Mouse (Mus musculus) embryonic facial prominence, embryonic 12.5 days (tissue): ENCODE data around the gene Cd72. TPM values are rescaled to one million over a fixed set of nuclear protein-coding genes. Genes with fewer than 3 reads are reported as not detected.

ENCODE experiments used
- ATAC-seq: fragments of 200-750 bp; cut with Nextera tagmentation; 2 replicates; pipeline ENCODE4 v1.8.0; 2017; ENCODE audit not compliant: insufficient number of reproducible peaks, insufficient read depth, low FRiP score, low TSS enrichment
- H3K27ac ChIP-seq: fragments of 300-500 bp; sonication (generic); 2 replicates; pipeline ENCODE4 v1.5.1; 2016; ENCODE audit warnings: mild to moderate bottlenecking
- H3K27me3 ChIP-seq: fragments of 300-500 bp; sonication (generic); 2 replicates; pipeline ENCODE4 v1.6.1; 2016; ENCODE audit warnings: mild to moderate bottlenecking, moderate library complexity
- H3K36me3 ChIP-seq: fragments of 300-500 bp; sonication (generic); 2 replicates; pipeline ENCODE4 v1.6.1; 2016; ENCODE audit warnings: mild to moderate bottlenecking
- H3K4me1 ChIP-seq: fragments of 300-500 bp; sonication (generic); 2 replicates; pipeline ENCODE4 v1.6.1; 2016
- H3K4me2 ChIP-seq: fragments of 300-500 bp; sonication (generic); replicated peaks from 2 replicates; pipeline ENCODE4 v1.6.1; 2016; ENCODE audit warnings: mild to moderate bottlenecking, moderate library complexity
- H3K4me3 ChIP-seq: fragments of 300-500 bp; sonication (generic); 2 replicates; pipeline ENCODE4 v1.5.1; 2016; ENCODE audit warnings: mild to moderate bottlenecking
- H3K9ac ChIP-seq: fragments of 300-500 bp; sonication (generic); 2 replicates; pipeline ENCODE4 v1.6.1; 2016; ENCODE audit warnings: mild to moderate bottlenecking, moderate library complexity
- H3K9me3 ChIP-seq: fragments of 300-500 bp; sonication (generic); 2 replicates; pipeline ENCODE4 v1.6.1; 2016; ENCODE audit warnings: mild to moderate bottlenecking, moderate library complexity
- WGBS: fragments of 180-500 bp; shearing (Covaris S2); methylation state at CpG from one replicate; pipeline ENCODE4 v1.1.7; 2016; 5-methylcytosine and 5-hydroxymethylcytosine counted together
- polyA plus RNA-seq: library from polyadenylated mRNA; unstranded; fragments of >200 nt; fragmentation: Nextera tagmentation; extraction: Ambion mirVana; gene quantifications from 2 replicates; pipeline ENCODE4 v1.2.1, GENCODE M21; 2016

Cd72 gene
- 3.5 and 3.7 TPM in 2 replicates for polyA plus RNA-seq

DNA sequence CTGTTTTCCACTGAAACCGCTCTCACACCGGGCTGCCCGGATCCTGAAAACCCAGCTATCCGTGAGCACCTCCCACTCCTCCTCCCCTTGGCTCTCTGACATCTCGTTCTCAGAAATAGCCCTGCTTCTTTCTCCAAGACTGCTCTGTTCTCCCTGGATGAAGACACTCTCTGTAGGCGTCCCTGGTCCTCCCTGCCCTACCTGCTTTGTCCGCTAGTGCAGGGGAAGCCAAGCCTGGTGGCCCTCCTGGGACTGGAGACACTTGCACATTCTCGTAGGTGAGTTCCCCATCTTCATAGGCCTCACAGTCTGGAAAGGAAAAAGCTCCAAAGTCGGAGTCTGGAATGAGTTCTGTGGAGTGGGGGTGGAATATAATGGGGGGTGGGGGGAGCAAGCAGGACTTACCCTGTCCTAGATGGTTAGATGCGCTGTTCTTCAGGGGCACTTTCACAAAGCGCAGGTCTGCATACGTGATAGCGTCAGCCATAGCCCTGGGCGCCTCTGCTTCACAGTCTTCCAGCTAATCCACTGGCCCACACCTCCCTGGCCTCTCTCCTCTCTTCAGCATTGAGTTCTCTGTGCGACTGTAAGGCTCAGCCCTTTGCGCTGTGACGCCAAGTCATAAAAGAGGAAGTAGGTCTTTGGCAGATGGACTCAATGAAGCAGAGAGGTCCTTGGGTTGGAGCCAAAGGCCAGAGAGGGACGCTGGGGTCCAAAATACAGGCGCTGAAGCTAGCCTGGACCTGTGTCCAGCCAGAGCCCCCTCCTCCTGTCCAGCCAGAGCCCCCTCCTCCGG is at the start of gene Cd72:
Gene Cd72, minus strand, starts transcription at position 588 of the 796 bp plus-strand sequence.
- H3K27me3 ChIP-seq, result peaks cover 31% of the 10 kb centered on the region

DNA sequence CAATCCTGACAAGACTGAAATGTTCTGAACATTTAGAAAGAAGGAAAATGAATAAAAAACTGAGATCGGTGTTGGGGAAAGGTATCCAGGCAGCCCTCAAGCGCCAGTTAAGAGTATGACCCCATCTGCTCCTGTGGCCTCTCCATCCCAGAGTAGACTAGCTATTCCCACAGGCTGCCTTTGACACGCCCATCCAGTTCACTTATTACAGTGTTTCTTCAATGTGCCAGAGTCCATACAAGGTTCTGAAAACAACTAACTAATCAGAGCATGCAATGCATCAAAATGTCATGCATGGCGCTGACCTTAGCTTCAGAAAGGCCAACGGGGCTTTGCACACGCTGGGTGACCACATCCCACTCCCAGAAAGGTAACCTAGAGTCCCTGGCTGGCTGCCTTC is 49.1 kb upstream of the Cd72 start:
- H3K27me3 ChIP-seq, result peaks cover 17% of the 10 kb centered on the region; the same call in 1 of the 2 replicates
- no peak overlapping the region for H3K9ac ChIP-seq
- no peak for ATAC-seq
- no peak overlapping the region for H3K4me3 ChIP-seq
- no peaks in the 10 kb centered on the region for H3K36me3 ChIP-seq
- H3K4me1 ChIP-seq, result peaks cover 15% of the 10 kb centered on the region
- H3K9me3 ChIP-seq, result no peaks in the 10 kb centered on the region
- 82% methylated on average over 6 of the region's 6 CpGs for WGBS
- H3K4me2 ChIP-seq, result no peak overlapping the region
- no peak overlapping the region for H3K27ac ChIP-seq

More for the DNA sequence above, at the start of gene Cd72:
- WGBS, result 26% methylated on average over 20 of the region's 20 CpGs
- no peaks in the 10 kb centered on the region for H3K9me3 ChIP-seq
- H3K36me3 ChIP-seq, result no peaks in the 10 kb centered on the region
- no peak within 1 kb of the TSS for H3K27ac ChIP-seq
- peak within 1 kb of the TSS; percentile 25 for H3K4me3 ChIP-seq
- peak within 1 kb of the TSS; percentile 9 for H3K9ac ChIP-seq
- ATAC-seq, result no peak
- peaks cover 12% of the 10 kb centered on the region for H3K4me1 ChIP-seq
- peak within 1 kb of the TSS; percentile 55 for H3K4me2 ChIP-seq

- no peak overlapping the region for H3K4me3 ChIP-seq
- H3K36me3 ChIP-seq, result no peaks in the 10 kb centered on the region
- H3K9me3 ChIP-seq, result no peaks in the 10 kb centered on the region
- ATAC-seq, result no peak
- H3K27me3 ChIP-seq, result peaks cover 17% of the 10 kb centered on the region; the same call in 1 of the 2 replicates
- no peak overlapping the region for H3K9ac ChIP-seq
- peaks cover 15% of the 10 kb centered on the region for H3K4me1 ChIP-seq
- 75% methylated on average over 2 of the region's 2 CpGs for WGBS
- H3K27ac ChIP-seq, result no peak overlapping the region
- no peak overlapping the region for H3K4me2 ChIP-seq
Observed at GRCm38 (mm10) chr4:43503041-43503440, 48.6 kb upstream of the Cd72 start.

DNA sequence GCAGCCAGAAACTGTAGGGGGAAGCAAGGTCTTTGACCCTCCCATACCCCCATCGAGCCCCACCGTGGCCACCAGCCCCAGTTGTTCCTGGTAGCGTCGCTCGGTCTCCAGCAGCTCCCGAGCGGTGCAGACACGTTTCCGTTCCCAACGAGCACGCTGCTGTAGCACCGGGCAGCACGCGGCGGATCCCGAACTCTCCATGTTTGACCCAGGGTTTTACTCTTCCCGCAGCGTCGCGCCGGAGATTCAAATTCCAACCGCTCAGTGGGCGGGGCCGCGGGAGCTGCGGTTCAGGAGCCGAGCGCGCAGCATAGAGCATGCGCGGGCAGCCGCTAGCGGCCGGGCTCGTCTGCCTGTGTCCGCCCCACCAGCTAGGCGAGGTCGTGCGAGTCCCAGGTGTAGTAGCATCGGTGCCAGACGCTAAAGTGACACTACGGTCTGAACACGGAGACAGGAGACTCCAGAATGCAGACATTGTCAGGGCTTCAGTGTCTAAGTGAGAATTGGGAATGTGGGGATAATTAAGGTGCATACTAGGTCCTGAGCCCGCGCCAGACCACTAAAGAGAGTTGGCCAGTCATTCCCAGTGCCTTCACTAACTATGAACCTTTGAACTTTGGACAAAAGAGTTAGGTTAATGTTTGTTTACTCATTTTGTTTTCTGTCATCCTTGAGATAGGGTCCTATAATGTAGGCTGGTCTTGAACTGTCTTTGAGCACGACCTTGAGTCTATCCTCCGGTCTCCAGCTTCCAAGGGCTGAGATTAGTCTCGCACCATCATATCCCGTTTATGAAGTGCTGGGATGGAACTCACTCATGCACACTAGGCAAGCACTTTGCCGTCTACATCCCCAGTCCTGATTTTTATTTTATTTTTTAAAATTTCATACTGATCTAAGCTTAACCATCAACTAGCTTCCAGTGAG is 45.2 kb upstream of the Cd72 start, which contains the start of gene Arhgef39:
Gene Arhgef39, minus strand, starts transcription at position 289 of the 927 bp plus-strand sequence.
- Histone ChIP-seq H3K9me3 (no peaks in the 10 kb centered on the region), H3K4me1 (peaks cover 23% of the 10 kb centered on the region), H3K9ac (peak within 1 kb of the TSS; percentile 58), H3K4me3 (peak within 1 kb of the TSS; percentile 56), H3K27me3 (no peaks in the 10 kb centered on the region), H3K27ac (no peak within 1 kb of the TSS), H3K4me2 (peak within 1 kb of the TSS; percentile 59), H3K36me3 (peaks cover 11% of the 10 kb centered on the region; the same call in 1 of the 2 replicates)
- peak; percentile 84 for ATAC-seq
- 7% methylated on average over 50 of the region's 50 CpGs for WGBS

DNA sequence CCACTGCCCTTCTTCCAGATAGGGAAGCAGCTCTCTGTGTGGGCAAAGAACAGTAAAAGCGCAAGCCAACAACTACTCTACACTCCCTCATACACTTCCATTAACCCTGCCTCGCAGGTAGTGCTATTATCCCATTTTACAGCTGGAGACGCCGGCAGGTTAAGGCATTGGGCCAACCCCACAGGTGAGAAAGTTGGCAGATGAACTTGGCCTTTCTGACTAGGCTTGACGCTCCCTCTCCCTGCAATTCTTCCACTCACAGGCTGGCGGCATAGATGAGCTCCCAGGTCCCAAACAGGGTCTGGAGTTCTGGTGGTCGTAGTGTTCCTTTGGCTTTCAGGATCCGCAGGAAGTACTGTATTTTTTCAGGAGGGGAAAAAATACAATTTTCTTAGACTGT is 44.6 kb upstream of the Cd72 start:
- Histone ChIP-seq H3K9me3 (no peaks in the 10 kb centered on the region), H3K36me3 (peaks cover 11% of the 10 kb centered on the region; the same call in 1 of the 2 replicates), H3K27me3 (no peaks in the 10 kb centered on the region), H3K4me3 (peak overlapping the region; percentile 56), H3K27ac (no peak overlapping the region), H3K9ac (peak overlapping the region; percentile 58; the same call in 1 of the 2 replicates), H3K4me1 (peaks cover 27% of the 10 kb centered on the region), H3K4me2 (peak overlapping the region; percentile 59)
- no peak for ATAC-seq
- 18% methylated on average over 8 of the region's 8 CpGs for WGBS

DNA sequence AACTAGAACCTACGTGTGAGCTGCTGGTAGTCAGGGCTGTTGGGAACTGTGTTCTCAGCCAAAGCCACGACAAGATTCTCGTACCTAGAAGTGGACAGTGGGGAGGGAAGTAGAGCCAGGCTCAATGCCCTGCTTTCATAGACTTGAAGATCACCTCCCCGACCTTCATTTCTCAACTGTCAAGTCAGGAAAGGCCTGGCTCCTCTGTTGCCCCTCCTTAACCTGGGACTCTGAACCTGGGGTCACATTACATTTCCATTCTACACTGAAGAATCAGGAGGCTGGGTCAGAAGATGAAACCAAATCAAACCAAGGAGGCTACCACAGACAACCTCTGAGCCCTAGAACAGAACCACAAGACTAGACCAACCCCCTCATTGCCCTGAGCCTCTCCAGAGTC is 43.5 kb upstream of the Cd72 start:
- Histone ChIP-seq H3K36me3 (peaks cover 11% of the 10 kb centered on the region; the same call in 1 of the 2 replicates), H3K4me3 (peak overlapping the region; percentile 56), H3K4me2 (peak overlapping the region; percentile 59), H3K9ac (0 out of 2 replicates have a peak overlapping the region, but pooled peaks have one; percentile 20), H3K27ac (no peak overlapping the region), H3K27me3 (no peaks in the 10 kb centered on the region), H3K4me1 (peaks cover 27% of the 10 kb centered on the region), H3K9me3 (no peaks in the 10 kb centered on the region)
- ATAC-seq, result no peak
- 77% methylated on average over 4 of the region's 4 CpGs for WGBS

DNA sequence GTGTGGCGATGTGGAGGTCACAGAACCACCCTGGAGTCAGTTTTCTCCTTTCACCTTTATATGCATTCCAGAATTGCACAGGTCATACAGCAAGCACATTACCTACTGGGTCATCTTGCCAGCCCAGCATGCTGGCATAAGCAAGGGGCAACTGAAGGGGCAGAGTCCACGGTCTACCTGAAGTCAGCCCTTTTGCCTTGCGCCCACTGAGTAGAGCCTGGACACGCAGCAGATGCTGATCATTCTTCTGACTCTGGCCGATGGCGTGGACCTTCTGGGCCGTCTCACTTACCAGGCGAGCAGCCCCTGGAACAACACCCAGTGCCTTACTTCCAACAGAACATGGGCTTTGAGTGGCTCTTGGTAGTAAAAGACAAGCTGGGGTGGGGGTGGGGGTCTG is 43.0 kb upstream of the Cd72 start:
- Histone ChIP-seq H3K4me3 (no peak overlapping the region), H3K4me1 (peaks cover 27% of the 10 kb centered on the region), H3K27ac (no peak overlapping the region), H3K27me3 (no peaks in the 10 kb centered on the region), H3K9ac (no peak overlapping the region), H3K9me3 (no peaks in the 10 kb centered on the region), H3K36me3 (peaks cover 11% of the 10 kb centered on the region; the same call in 1 of the 2 replicates), H3K4me2 (peak overlapping the region; percentile 59)
- no peak for ATAC-seq
- WGBS, result 93% methylated on average over 8 of the region's 8 CpGs

DNA sequence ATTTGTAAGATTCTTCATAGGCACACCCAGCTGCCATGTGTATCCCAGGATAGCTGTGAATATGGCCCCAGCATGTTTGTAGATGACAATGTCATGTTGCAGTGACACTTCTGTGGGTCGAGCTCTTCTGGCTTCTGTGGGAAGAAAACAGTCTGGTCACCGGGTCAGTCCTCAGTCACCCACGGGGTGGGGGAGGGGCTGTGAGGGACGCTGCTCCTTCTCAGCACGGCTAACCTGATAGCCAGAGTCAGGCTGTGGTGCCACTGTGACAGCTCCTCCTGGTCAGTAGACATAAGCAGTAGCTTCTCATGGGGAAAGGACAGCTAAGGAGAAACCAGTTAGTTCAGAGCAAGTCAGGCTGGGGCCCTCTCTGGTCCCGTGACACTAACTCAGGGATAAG is 42.2 kb upstream of the Cd72 start:
- peaks cover 27% of the 10 kb centered on the region for H3K4me1 ChIP-seq
- H3K36me3 ChIP-seq, result peaks cover 11% of the 10 kb centered on the region; the same call in 1 of the 2 replicates
- no peak overlapping the region for H3K4me2 ChIP-seq
- no peaks in the 10 kb centered on the region for H3K9me3 ChIP-seq
- ATAC-seq, result no peak
- H3K27me3 ChIP-seq, result no peaks in the 10 kb centered on the region
- 67% methylated on average over 6 of the region's 6 CpGs for WGBS
- H3K9ac ChIP-seq, result no peak overlapping the region
- no peak overlapping the region for H3K4me3 ChIP-seq
- no peak overlapping the region for H3K27ac ChIP-seq

GRCm38 (mm10) chr4:43493846-43494240 is 39.4 kb upstream of the Cd72 start:
- WGBS, result 3% methylated on average over 9 of the region's 9 CpGs
- peak overlapping the region; percentile 59 for H3K4me2 ChIP-seq
- peak overlapping the region; percentile 57 for H3K9ac ChIP-seq
- peak overlapping the region; percentile 85 for H3K27ac ChIP-seq
- H3K27me3 ChIP-seq, result no peaks in the 10 kb centered on the region
- no peak for ATAC-seq
- peaks cover 25% of the 10 kb centered on the region for H3K4me1 ChIP-seq
- 0 out of 2 replicates have a peak, but pooled peaks cover 3% of the 10 kb centered on the region for H3K9me3 ChIP-seq
- H3K4me3 ChIP-seq, result peak overlapping the region; percentile 55
- H3K36me3 ChIP-seq, result peaks cover 11% of the 10 kb centered on the region; the same call in 1 of the 2 replicates

DNA sequence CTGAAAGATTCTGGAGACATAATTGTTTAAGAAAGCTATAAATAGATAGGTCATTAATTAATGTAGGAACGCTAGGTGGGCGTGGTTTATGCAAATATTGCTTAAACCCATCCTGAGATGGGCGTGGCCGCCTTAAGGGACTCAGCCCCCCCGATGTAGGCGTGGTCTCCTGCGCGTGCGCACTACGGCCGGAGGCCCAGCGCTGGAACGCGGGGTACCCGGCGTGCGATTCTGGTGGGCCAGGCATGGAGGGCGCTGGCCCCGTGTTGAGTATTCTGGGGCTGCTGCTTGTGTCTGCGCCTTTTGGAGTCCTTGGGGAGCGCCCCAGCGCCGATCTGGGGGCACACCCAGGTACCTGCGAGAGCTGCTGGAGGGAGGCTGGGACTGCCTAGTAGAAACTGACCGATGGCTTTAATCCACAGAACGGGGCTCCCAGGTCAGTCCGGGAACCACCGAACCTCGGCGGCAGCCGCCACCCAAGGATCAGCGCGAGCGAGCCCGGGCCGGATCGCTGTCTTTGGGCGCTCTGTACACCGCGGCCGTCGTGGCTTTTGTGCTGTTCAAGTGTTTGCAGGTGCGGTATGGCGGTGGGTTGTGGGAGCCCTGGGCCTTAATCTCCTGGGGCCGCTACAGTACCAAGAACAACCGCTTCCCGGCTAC is 38.9 kb upstream of the Cd72 start:
- Histone ChIP-seq H3K9ac (peak overlapping the region; percentile 57), H3K27me3 (no peaks in the 10 kb centered on the region), H3K4me2 (peak overlapping the region; percentile 59), H3K4me3 (peak overlapping the region; percentile 55), H3K9me3 (0 out of 2 replicates have a peak, but pooled peaks cover 3% of the 10 kb centered on the region), H3K27ac (peak overlapping the region; percentile 85), H3K36me3 (peaks cover 11% of the 10 kb centered on the region; the same call in 1 of the 2 replicates), H3K4me1 (peaks cover 20% of the 10 kb centered on the region)
- WGBS, result under 1% methylated on average over 47 of the region's 47 CpGs
- peak; percentile 88 for ATAC-seq

DNA sequence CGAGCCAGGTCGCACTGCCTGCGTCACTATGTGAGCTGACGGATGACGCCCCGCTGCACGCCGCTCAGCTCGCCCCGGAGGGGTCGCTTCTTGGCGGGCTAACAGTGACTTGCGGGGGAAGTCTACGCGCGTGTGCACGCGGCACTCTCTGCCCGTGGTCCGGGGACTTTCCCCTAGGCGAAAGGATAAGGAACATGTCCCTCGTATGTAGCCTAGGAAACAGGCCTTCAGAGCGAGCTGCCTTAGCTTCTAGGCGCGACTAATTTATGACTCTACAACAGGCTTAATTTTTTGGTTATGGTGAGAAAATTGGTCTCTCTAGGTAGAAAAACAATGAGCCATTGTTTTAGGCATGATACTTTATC is 38.4 kb upstream of the Cd72 start, which contains the start of gene Ccdc107:
Gene Ccdc107, plus strand, starts transcription at position 80 of the 365 bp plus-strand sequence.
- Histone ChIP-seq H3K9me3 (0 out of 2 replicates have a peak, but pooled peaks cover 3% of the 10 kb centered on the region), H3K4me1 (peaks cover 14% of the 10 kb centered on the region; the same call in 1 of the 2 replicates)
- ATAC-seq, result peak; percentile 97

More for the DNA sequence above, 38.4 kb upstream of the Cd72 start, which contains the start of gene Ccdc107:
- peaks cover 11% of the 10 kb centered on the region; the same call in 1 of the 2 replicates for H3K36me3 ChIP-seq
- H3K27me3 ChIP-seq, result no peaks in the 10 kb centered on the region
- peak within 1 kb of the TSS; percentile 59 for H3K4me2 ChIP-seq
- H3K27ac ChIP-seq, result peak within 1 kb of the TSS; percentile 85
- H3K4me3 ChIP-seq, result peak within 1 kb of the TSS; percentile 55
- under 1% methylated on average over 25 of the region's 25 CpGs for WGBS
- H3K9ac ChIP-seq, result peak within 1 kb of the TSS; percentile 57
